Mouse (Mus musculus) adrenal gland, postnatal 4 days (tissue): Measurements from ENCODE around the gene Txnip. TPM values are rescaled to one million over a fixed set of nuclear protein-coding genes. Genes with fewer than 3 reads are reported as not detected.

Experiments used
- DNase-seq, 2 experiments: peaks; one replicate each; pipeline ENCODE4 v3.0.0; 2021 to 2022; ENCODE audit warnings: low spot score in 2 of 2, mixed read lengths in 2 of 2
- total RNA-seq, 2 experiments: library from RNA; stranded (reverse); gene quantifications; 2 replicates each; pipeline ENCODE4 v1.2.3; 2021

The Txnip gene
- total RNA-seq, 2 experiments from 2014 or later = 980 to 992 TPM

DNA sequence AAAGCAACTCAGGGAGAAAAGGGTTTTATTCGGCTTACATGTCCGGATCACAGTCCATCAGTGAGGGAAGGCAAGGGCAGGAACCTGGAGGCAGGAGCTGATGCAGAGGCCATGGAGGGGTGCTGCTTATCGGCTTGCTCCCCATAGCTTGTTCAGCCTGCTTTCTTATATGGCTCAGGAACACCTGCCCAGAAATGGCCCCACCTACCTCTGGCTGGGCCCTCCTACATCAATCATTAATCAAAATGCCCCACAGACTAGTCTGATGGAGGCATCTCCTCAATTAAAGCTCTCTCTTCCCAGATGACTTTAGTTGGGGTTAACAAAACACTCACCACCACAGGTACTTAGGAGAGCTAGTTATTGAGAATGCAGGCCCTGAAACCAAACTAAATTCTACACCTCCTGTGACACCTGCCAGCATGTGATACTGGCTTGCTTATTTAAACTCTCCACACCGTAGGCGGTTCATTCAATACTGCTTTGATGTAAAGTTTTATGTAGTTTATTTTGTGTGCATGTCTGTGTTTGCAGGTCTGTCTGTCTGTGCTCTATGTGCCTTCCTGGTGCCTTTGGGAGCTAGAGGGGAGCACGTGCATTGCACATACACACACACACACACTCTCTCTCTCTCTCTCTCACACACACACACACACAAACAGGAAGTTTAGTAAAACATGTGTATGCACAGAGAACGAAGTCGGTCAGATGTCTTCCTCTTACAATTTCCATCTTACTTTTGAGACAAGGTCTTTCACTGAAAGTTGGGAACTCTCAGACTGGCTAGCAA is 9.1 kb downstream of the Txnip start:
- DNase-seq = no peak

DNA sequence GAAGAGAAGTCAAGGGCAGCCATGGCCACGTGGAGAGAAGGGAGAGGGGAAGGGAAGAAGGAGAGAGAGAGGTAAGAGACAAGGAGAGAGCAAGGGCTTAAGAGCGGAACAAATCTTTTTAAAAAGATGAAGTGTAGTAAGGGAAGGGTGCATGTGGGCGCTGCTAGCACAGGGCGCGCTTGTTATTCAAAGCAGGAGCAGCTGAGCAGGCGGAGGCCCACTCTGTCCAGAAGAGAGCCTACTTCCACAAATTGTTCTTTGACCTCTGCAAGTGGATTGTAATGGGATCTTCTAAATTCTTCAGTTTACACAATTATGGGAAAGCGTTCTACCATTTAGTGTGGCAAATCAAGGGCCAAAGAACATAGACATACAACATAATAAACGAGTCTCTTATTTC is 10.8 kb downstream of the Txnip start:
- no peak for DNase-seq

- DNase-seq = no peak
Measured at GRCm38 (mm10) chr3:96569506-96569905, 11.7 kb downstream of the Txnip start.

- DNase-seq = no peak
Measured at GRCm38 (mm10) chr3:96569966-96570605, 12.3 kb downstream of the Txnip start.

DNA sequence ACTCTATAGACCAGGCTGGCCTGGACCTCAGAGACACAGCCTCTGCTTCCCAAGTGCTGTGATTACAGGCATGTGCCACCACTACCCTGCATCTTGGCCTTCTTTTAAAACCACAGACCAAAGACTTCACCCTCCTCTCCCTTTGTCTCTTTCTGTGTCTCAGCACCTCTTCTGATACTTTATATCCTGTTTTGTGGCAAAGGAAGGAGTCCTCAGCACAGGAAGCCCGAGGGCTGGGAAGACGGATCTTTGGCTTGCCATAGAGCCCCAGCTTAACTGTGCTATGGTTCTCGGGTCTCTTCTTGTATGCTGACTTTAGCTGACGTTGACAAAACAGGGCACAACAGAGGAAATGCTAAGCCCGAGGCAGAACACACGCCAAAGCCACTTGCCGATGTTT is 12.9 kb downstream of the Txnip start:
- DNase-seq = no peak

GRCm38 (mm10) chr3:96571336-96571735 is 13.6 kb downstream of the Txnip start:
- DNase-seq = no peak

- no peak for DNase-seq
Measured at GRCm38 (mm10) chr3:96571896-96572698, 14.3 kb downstream of the Txnip start.

GRCm38 (mm10) chr3:96573611-96574511 is 16.1 kb downstream of the Txnip start:
- DNase-seq = no peak

DNA sequence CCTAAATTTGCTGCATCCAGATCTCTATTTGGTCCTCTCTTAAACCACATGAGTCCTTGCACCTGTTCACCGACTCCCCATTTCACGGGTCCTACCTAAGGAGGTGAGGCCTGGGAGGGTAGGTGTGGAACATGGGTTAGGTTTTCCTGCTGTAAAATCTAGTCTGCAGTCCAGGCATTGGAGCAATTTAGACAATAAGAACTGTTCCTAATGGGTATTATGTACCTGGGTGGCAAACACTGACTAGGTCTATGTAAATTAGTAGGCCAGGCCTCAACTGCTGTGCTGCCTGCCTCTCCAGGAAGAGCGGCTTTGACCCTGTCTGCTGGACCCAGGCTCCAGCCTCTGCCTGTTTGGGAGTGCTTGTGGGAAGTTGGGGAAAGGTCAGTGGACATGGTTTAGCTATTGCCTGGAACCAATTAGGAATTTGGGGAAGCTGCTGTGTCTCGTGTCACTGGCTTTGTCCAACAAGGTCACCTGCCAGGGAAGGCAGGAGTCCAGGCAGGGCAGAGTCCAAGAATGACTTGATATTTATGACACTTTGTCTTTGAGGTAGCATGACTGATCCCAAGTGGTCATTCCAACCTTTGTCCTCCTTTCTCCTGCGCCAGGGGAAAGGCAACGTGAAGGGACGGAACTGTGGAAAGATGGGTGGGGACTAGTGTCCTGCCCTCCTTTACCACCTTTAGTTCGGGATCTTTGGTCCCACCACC is 17.7 kb downstream of the Txnip start:
- DNase-seq = no peak

DNA sequence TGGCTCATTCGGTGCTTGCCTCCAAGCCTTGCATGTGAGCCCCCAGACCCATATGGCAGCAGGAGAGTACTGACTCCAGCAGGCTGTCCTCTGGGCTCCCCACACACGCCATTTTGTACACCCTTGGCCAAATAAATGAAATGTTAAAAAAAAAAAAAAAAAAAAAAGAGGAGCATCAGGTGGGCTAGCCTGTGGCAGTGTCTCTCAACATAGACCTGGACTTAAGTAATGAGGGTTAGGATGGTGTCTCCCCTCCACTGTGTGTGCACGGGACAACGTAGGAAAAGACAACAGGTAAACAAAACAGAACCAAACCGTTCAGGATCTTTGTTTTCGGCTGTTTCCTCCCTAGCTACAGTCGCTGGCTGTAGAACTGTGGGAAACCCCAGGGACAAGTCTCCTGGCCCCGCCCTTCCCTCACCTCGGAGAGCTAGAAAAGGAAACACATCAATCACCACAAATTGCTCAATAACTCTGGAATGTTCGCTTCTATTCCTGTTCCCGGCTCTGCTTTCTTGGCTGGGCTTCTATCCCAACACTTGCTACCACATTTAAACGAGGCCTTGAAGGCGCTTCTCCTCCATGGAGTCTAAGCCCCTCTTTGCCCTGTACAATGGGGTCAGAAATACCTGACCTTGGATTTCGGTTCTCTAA is 18.4 kb downstream of the Txnip start:
- DNase-seq = peak in 1 of 2 experiments; percentile 57

GRCm38 (mm10) chr3:96576690-96577541 is 19.2 kb downstream of the Txnip start, which contains the start of gene Gm16253:
Gene Gm16253 (plus strand): TSS chr3:96576984.
- peak; percentile 76 to 83 for DNase-seq

DNA sequence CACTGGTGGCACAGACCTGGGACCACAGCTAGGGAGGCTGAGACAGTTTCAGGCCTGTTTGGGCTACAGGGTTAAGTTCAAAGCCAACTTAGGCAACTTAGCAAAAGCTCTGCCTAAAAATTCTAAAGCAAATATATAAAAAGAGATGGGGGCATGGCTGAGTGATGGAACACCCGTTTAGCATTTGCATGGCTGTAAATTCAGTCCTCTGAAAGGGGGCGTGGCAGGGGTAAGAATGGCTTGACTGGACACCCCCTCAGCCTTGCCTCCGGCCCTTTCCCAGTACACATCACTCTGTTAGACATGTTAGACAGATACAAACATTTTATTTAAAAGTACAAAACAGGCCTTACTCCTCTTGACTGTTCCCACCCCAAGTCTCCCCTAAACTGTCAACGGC is 19.8 kb downstream of the Txnip start:
- no peak for DNase-seq

GRCm38 (mm10) chr3:96578561-96579238 is 20.9 kb downstream of the Txnip start:
- no peak for DNase-seq

- no peak for DNase-seq
Measured at GRCm38 (mm10) chr3:96579239-96579750, 21.5 kb downstream of the Txnip start.

- peak; percentile 74 to 85 for DNase-seq
Measured at GRCm38 (mm10) chr3:96579885-96580454, 22.2 kb downstream of the Txnip start.

GRCm38 (mm10) chr3:96581141-96581540 is 23.4 kb downstream of the Txnip start:
- DNase-seq = no peak

- DNase-seq = no peak
Measured at GRCm38 (mm10) chr3:96581771-96582515, 24.2 kb downstream of the Txnip start.
